Mouse (Mus musculus): ENCODE results near the gene Tekt2.

- TF ChIP-seq CTCF (IDR thresholded peaks at IDR 0.05; ENCODE audit: borderline replicate concordance, insufficient read depth, low read length) (no peak), POLR2A (IDR thresholded peaks at IDR 0.05; ENCODE audit: low read depth, low read length) (no peak)
These were observed 21.6 kb downstream of the Tekt2 start for GRCm38 (mm10) chr4:126303877-126304276.
